ENCODE assay signal across 8 mouse cellular contexts in genomic region chr10:114800331-114801304, GRCm38 (mm10). TPM values are rescaled to one million over a fixed set of nuclear protein-coding genes. Genes with fewer than 3 reads are reported as not detected.
A peak's percentile ranks its signal among the peaks of the same experiment; 100 is the strongest.
DNase-seq lines count a peak whose midpoint lies in the region; ATAC-seq and TF ChIP-seq lines count a peak whose summit lies in the region.

No protein-coding gene starts in this region.

- no peak overlapping the region for H3K9ac ChIP-seq in heart, embryonic 12.5 days
- no peak overlapping the region for H3K9ac ChIP-seq in ES-E14 (ENCODE audit: insufficient read depth, low read depth, low read length, poor library complexity, severe bottlenecking)
- no peak overlapping the region for H3K9ac ChIP-seq in intestine, embryonic 15.5 days
- H3K9ac ChIP-seq in neural tube, embryonic 13.5 days: peak overlapping the region; percentile 75

- H3K4me2 ChIP-seq in heart, embryonic 12.5 days: peak overlapping the region; percentile 98
- peak overlapping the region; percentile 95 for H3K4me2 ChIP-seq in intestine, embryonic 15.5 days (replicated peaks)
- H3K4me2 ChIP-seq in neural tube, embryonic 13.5 days: peak overlapping the region; percentile 91

- no peaks in the 10 kb centered on the region for H3K9me3 ChIP-seq in heart, embryonic 12.5 days (replicated peaks)
- H3K9me3 ChIP-seq in ES-E14 (ENCODE audit: control insufficient read depth, insufficient read depth, low read depth, low read length): no peaks in the 10 kb centered on the region
- H3K9me3 ChIP-seq in intestine, embryonic 15.5 days: no peaks in the 10 kb centered on the region
- no peaks in the 10 kb centered on the region for H3K9me3 ChIP-seq in neural tube, embryonic 13.5 days

- no peak overlapping the region for H3K27ac ChIP-seq in heart, embryonic 12.5 days (ENCODE audit: poor library complexity, severe bottlenecking)
- H3K27ac ChIP-seq in ES-E14 (ENCODE audit: insufficient read depth, low read depth, low read length, poor library complexity, severe bottlenecking): no peak overlapping the region
- no peak overlapping the region for H3K27ac ChIP-seq in intestine, embryonic 15.5 days
- 0 out of 2 replicates have a peak overlapping the region, but pooled peaks have one; percentile 1 for H3K27ac ChIP-seq in neural tube, embryonic 13.5 days (replicated peaks)

- no peaks in the 10 kb centered on the region for H3K36me3 ChIP-seq in heart, embryonic 12.5 days
- H3K36me3 ChIP-seq in ES-E14 (ENCODE audit: control insufficient read depth, insufficient read depth, low read length, poor library complexity, severe bottlenecking): no peaks in the 10 kb centered on the region
- no peaks in the 10 kb centered on the region for H3K36me3 ChIP-seq in intestine, embryonic 15.5 days
- no peaks in the 10 kb centered on the region for H3K36me3 ChIP-seq in neural tube, embryonic 13.5 days

- ATAC-seq in heart, embryonic 12.5 days (ENCODE audit: insufficient number of reproducible peaks, low FRiP score): 0 out of 2 replicates have a peak, but pooled peaks have one; percentile 4
- ATAC-seq in intestine, embryonic 15.5 days: peak; percentile 36; the same call in 1 of the 2 replicates
- ATAC-seq in neural tube, embryonic 13.5 days (ENCODE audit: low read depth): peak; percentile 63

- H3K4me1 ChIP-seq in heart, embryonic 12.5 days (replicated peaks): peaks cover 24% of the 10 kb centered on the region
- H3K4me1 ChIP-seq in ES-E14 (ENCODE audit: control insufficient read depth in 2 of 2, insufficient read depth in 2 of 2, low read length in 2 of 2, poor library complexity in 1 of 2): peaks cover 0 to 3% of the 10 kb centered on the region in 2 experiments; a peak in 1 of 4 replicates
- 0 out of 2 replicates have a peak, but pooled peaks cover 13% of the 10 kb centered on the region for H3K4me1 ChIP-seq in intestine, embryonic 15.5 days (replicated peaks)
- peaks cover 23% of the 10 kb centered on the region for H3K4me1 ChIP-seq in neural tube, embryonic 13.5 days (replicated peaks)

- in situ Hi-C loops in ES-E14 (cut with MboI; ENCODE audit: low sequenced_read_pairs in 2 of 2, unreplicated experiment in 2 of 2): no loop called here

- intact Hi-C loops in heart, postnatal 14 days (cut with DNase I): no loop called here

- peaks cover 64% of the 10 kb centered on the region for H3K27me3 ChIP-seq in heart, embryonic 12.5 days (replicated peaks)
- H3K27me3 ChIP-seq in intestine, embryonic 15.5 days (replicated peaks): peaks cover 32% of the 10 kb centered on the region
- peaks cover 63% of the 10 kb centered on the region for H3K27me3 ChIP-seq in neural tube, embryonic 13.5 days

- no peak for DNase-seq in heart, postnatal 14 days
- DNase-seq in ES-E14 (ENCODE audit: low read depth, low spot score): no peak
- DNase-seq in embryo, embryonic 9.5 days (ENCODE audit: extremely low spot score): peak; percentile 17
- no peak for DNase-seq in urinary bladder, postnatal 4 days (ENCODE audit: low spot score in 2 of 2)
- no peak for DNase-seq in adrenal gland, postnatal 36 days

- H3K4me3 ChIP-seq in heart, embryonic 12.5 days: peak overlapping the region; percentile 60
- peak overlapping the region; percentile 35 to 38; a peak in 2 of 4 replicates for H3K4me3 ChIP-seq in ES-E14 (ENCODE audit: insufficient read depth in 1 of 2, low read depth in 1 of 2, low read length in 2 of 2, poor library complexity in 1 of 2, severe bottlenecking in 1 of 2)
- H3K4me3 ChIP-seq in intestine, embryonic 15.5 days (replicated peaks): peak overlapping the region; percentile 54
- H3K4me3 ChIP-seq in neural tube, embryonic 13.5 days: peak overlapping the region; percentile 70

- WGBS in heart, embryonic 12.5 days: 7% methylated on average over 75 of the region's 75 CpGs
- WGBS in intestine, embryonic 15.5 days: 6% methylated on average over 75 of the region's 75 CpGs
- 8% methylated on average over 75 of the region's 75 CpGs for WGBS in neural tube, embryonic 13.5 days

TF ChIP-seq in ES-E14, 5 proteins besides CTCF, POLR2A, EP300 and RAD21:
- no peak for TF ChIP-seq ZNF384 (IDR thresholded peaks at IDR 0.05; ENCODE audit: low read depth, low read length)
- TF ChIP-seq CHD2 (IDR thresholded peaks at IDR 0.05; ENCODE audit: low read depth, low read length): no peak
- TF ChIP-seq HCFC1 (IDR thresholded peaks at IDR 0.05; ENCODE audit: borderline replicate concordance, insufficient read depth, low read length): no peak
- no peak for TF ChIP-seq MAFK (IDR thresholded peaks at IDR 0.05; ENCODE audit: insufficient read depth, low read depth, low read length)
- TF ChIP-seq ZC3H11A (IDR thresholded peaks at IDR 0.05; ENCODE audit: borderline replicate concordance, low read depth, low read length): no peak

RNA-seq across cellular contexts. Expression of gene Trhde, which starts 1.5 kb away (rescaled TPM):
- 0.03 TPM in 1 of 2 replicates, not detected in the other for polyA plus RNA-seq in heart, embryonic 12.5 days (2016; fragmentation: Nextera tagmentation; extraction: Ambion mirVana)
- under 1 TPM; 0.24 to 0.50 TPM for total RNA-seq in heart, postnatal 14 days (2021)
- total RNA-seq in ES-E14 (2012; rRNA removed): not detected in 2 replicates
- polyA plus RNA-seq in intestine, embryonic 15.5 days (2015; fragmentation: Nextera tagmentation; extraction: Ambion mirVana): 0.52 and 0.78 TPM in 2 replicates
- polyA plus RNA-seq in neural tube, embryonic 13.5 days (2015; fragmentation: Nextera tagmentation; extraction: Ambion mirVana): 4.4 and 4.5 TPM in 2 replicates
- under 1 TPM; 0.33 to 0.36 TPM for total RNA-seq in adrenal gland, postnatal 36 days (2021)

Comparison
In these comparisons a context has a peak if more than half of its experiments do, and no peak if none do; other contexts are left out.
1. ATAC-seq: peak in every context shown above with its lines; median percentile 63 in neural tube, embryonic 13.5 days; 36 in intestine, embryonic 15.5 days; 4 in heart, embryonic 12.5 days.